Mouse (Mus musculus): Measurements from ENCODE around the gene Mrpl23. TPM values are rescaled to one million over a fixed set of nuclear protein-coding genes. Genes with fewer than 3 reads are reported as not detected.

Mrpl23 gene
- polyA plus RNA-seq, 2 experiments, result 14.4 to 45.9 TPM

- no peaks in the 10 kb centered on the region for H3K27me3 ChIP-seq (ENCODE audit: control insufficient read depth, insufficient read depth, low read length)
- H3K9me3 ChIP-seq (ENCODE audit: control insufficient read depth, low read length), result no peaks in the 10 kb centered on the region
- no peak overlapping the region for H3K4me2 ChIP-seq (ENCODE audit: low read depth)
- no peak overlapping the region for H3K4me3 ChIP-seq (ENCODE audit: insufficient read depth in 1 of 2, low read depth in 2 of 2, low read length in 2 of 2)
- H3K9ac ChIP-seq (replicated peaks), result no peak overlapping the region
- DNase-seq (ENCODE audit: low read depth in 3 of 3, low spot score in 3 of 3) (no peak), ATAC-seq (ENCODE audit: insufficient read depth) (peak; percentile 1; the same call in 1 of the 2 replicates)
- 62% methylated on average over 12 of the region's 12 CpGs for WGBS (ENCODE audit: insufficient replicate concordance)
- no peak overlapping the region for H3K27ac ChIP-seq
- TF ChIP-seq CTCF (IDR thresholded peaks at IDR 0.05; ENCODE audit: low read depth) (no peak), EP300 (IDR thresholded peaks at IDR 0.05; ENCODE audit: low read depth) (no peak; the same call in 1 of the 2 replicates)
- peaks cover 0 to 18% of the 10 kb centered on the region in 2 experiments; a peak in 2 of 4 replicates for H3K4me1 ChIP-seq (replicated peaks; ENCODE audit: control insufficient read depth in 2 of 2, insufficient read depth in 2 of 2, low read length in 1 of 2)
- H3K36me3 ChIP-seq (replicated peaks; ENCODE audit: control insufficient read depth, insufficient read depth, low read depth), result no peaks in the 10 kb centered on the region
Observed at GRCm38 (mm10) chr7:142575491-142575890, 43.0 kb downstream of the Mrpl23 start.

GRCm38 (mm10) chr7:142575971-142576370 lies 43.5 kb downstream of the Mrpl23 start:
- Histone ChIP-seq H3K27me3 (ENCODE audit: control insufficient read depth, insufficient read depth, low read length) (no peaks in the 10 kb centered on the region), H3K36me3 (replicated peaks; ENCODE audit: control insufficient read depth, insufficient read depth, low read depth) (no peaks in the 10 kb centered on the region), H3K9ac (replicated peaks) (peak overlapping the region; percentile 59; the same call in 1 of the 2 replicates), H3K4me2 (ENCODE audit: low read depth) (no peak overlapping the region), H3K4me1 (replicated peaks; ENCODE audit: control insufficient read depth in 2 of 2, insufficient read depth in 2 of 2, low read length in 1 of 2) (peaks cover 0 to 15% of the 10 kb centered on the region in 2 experiments; a peak in 2 of 4 replicates), H3K27ac (no peak overlapping the region; the same call in 1 of the 2 replicates), H3K9me3 (ENCODE audit: control insufficient read depth, low read length) (no peaks in the 10 kb centered on the region), H3K4me3 (ENCODE audit: insufficient read depth in 1 of 2, low read depth in 2 of 2, low read length in 2 of 2) (peak overlapping the region; percentile 39 to 60)
- ATAC-seq (ENCODE audit: insufficient read depth), result no peak
- no peak for DNase-seq (ENCODE audit: low read depth in 3 of 3, low spot score in 3 of 3)
- WGBS (ENCODE audit: insufficient replicate concordance), result 62% methylated on average over 5 of the region's 5 CpGs
- TF ChIP-seq EP300 (IDR thresholded peaks at IDR 0.05; ENCODE audit: low read depth) (no peak), CTCF (IDR thresholded peaks at IDR 0.05; ENCODE audit: low read depth) (no peak)

GRCm38 (mm10) chr7:142576472-142577326 lies 44.2 kb downstream of the Mrpl23 start:
- Histone ChIP-seq H3K4me3 (ENCODE audit: insufficient read depth in 1 of 2, low read depth in 2 of 2, low read length in 2 of 2) (peak overlapping the region; percentile 39 to 60), H3K4me2 (ENCODE audit: low read depth) (peak overlapping the region; percentile 51; the same call in 1 of the 2 replicates), H3K4me1 (replicated peaks; ENCODE audit: control insufficient read depth in 2 of 2, insufficient read depth in 2 of 2, low read length in 1 of 2) (peaks cover 0 to 13% of the 10 kb centered on the region in 2 experiments; a peak in 2 of 4 replicates), H3K36me3 (replicated peaks; ENCODE audit: control insufficient read depth, insufficient read depth, low read depth) (no peaks in the 10 kb centered on the region), H3K9ac (replicated peaks) (peak overlapping the region; percentile 59), H3K27me3 (ENCODE audit: control insufficient read depth, insufficient read depth, low read length) (no peaks in the 10 kb centered on the region), H3K9me3 (ENCODE audit: control insufficient read depth, low read length) (no peaks in the 10 kb centered on the region), H3K27ac (peak overlapping the region; percentile 61)
- DNase-seq (ENCODE audit: low read depth in 3 of 3, low spot score in 3 of 3) (no peak), ATAC-seq (ENCODE audit: insufficient read depth) (no peak)
- TF ChIP-seq CTCF (IDR thresholded peaks at IDR 0.05; ENCODE audit: low read depth), result no peak
- 64% methylated on average over 25 of the region's 25 CpGs for WGBS (ENCODE audit: insufficient replicate concordance)

GRCm38 (mm10) chr7:142577806-142578423 lies 45.4 kb downstream of the Mrpl23 start:
- ATAC-seq (ENCODE audit: insufficient read depth) (peak; percentile 68), DNase-seq (ENCODE audit: low read depth in 3 of 3, low spot score in 3 of 3) (no peak)
- H3K27me3 ChIP-seq (ENCODE audit: control insufficient read depth, insufficient read depth, low read length), result no peaks in the 10 kb centered on the region
- peak overlapping the region; percentile 39 to 60 for H3K4me3 ChIP-seq (ENCODE audit: insufficient read depth in 1 of 2, low read depth in 2 of 2, low read length in 2 of 2)
- H3K4me2 ChIP-seq (ENCODE audit: low read depth), result peak overlapping the region; percentile 51
- no peaks in the 10 kb centered on the region for H3K9me3 ChIP-seq (ENCODE audit: control insufficient read depth, low read length)
- H3K9ac ChIP-seq (replicated peaks), result peak overlapping the region; percentile 59
- WGBS (ENCODE audit: insufficient replicate concordance), result 37% methylated on average over 26 of the region's 26 CpGs
- TF ChIP-seq CTCF (IDR thresholded peaks at IDR 0.05; ENCODE audit: low read depth), result no peak
- TF ChIP-seq EP300 (IDR thresholded peaks at IDR 0.05; ENCODE audit: low read depth), result no peak
- H3K36me3 ChIP-seq (replicated peaks; ENCODE audit: control insufficient read depth, insufficient read depth, low read depth), result no peaks in the 10 kb centered on the region
- peaks cover 0 to 2% of the 10 kb centered on the region in 2 experiments; a peak in 1 of 4 replicates for H3K4me1 ChIP-seq (replicated peaks; ENCODE audit: control insufficient read depth in 2 of 2, insufficient read depth in 2 of 2, low read length in 1 of 2)
- peak overlapping the region; percentile 61; the same call in 1 of the 2 replicates for H3K27ac ChIP-seq

GRCm38 (mm10) chr7:142579069-142579468 lies 46.6 kb downstream of the Mrpl23 start:
- DNase-seq (ENCODE audit: low read depth in 3 of 3, low spot score in 3 of 3) (no peak), ATAC-seq (ENCODE audit: insufficient read depth) (no peak)
- H3K4me1 ChIP-seq (replicated peaks; ENCODE audit: control insufficient read depth in 2 of 2, insufficient read depth in 2 of 2, low read length in 1 of 2), result 0 out of 4 replicates have a peak, but pooled peaks cover 0 to 2% of the 10 kb centered on the region in 2 experiments
- TF ChIP-seq CTCF (IDR thresholded peaks at IDR 0.05; ENCODE audit: low read depth) (no peak), EP300 (IDR thresholded peaks at IDR 0.05; ENCODE audit: low read depth) (no peak)
- no peak overlapping the region for H3K9ac ChIP-seq (replicated peaks)
- H3K4me2 ChIP-seq (ENCODE audit: low read depth), result no peak overlapping the region
- H3K27ac ChIP-seq, result no peak overlapping the region
- no peaks in the 10 kb centered on the region for H3K36me3 ChIP-seq (replicated peaks; ENCODE audit: control insufficient read depth, insufficient read depth, low read depth)
- no peak overlapping the region for H3K4me3 ChIP-seq (ENCODE audit: insufficient read depth in 1 of 2, low read depth in 2 of 2, low read length in 2 of 2)
- H3K9me3 ChIP-seq (ENCODE audit: control insufficient read depth, low read length), result no peaks in the 10 kb centered on the region
- no peaks in the 10 kb centered on the region for H3K27me3 ChIP-seq (ENCODE audit: control insufficient read depth, insufficient read depth, low read length)
- 55% methylated on average over 5 of the region's 5 CpGs for WGBS (ENCODE audit: insufficient replicate concordance)

Measured in liver, embryonic 14.5 days (tissue).